Mouse (Mus musculus) neural tube, embryonic 13.5 days (tissue): ENCODE data around the gene Il13. TPM values are rescaled to one million over a fixed set of nuclear protein-coding genes. Genes with fewer than 3 reads are reported as not detected.

ENCODE experiments used
- ATAC-seq: fragments of 200-750 bp; cut with Nextera tagmentation; 2 replicates; pipeline ENCODE4 v1.8.0; 2017; ENCODE audit warnings: low read depth, mild to moderate bottlenecking, moderate TSS enrichment, moderate library complexity
- H3K27ac ChIP-seq: fragments of 300-500 bp; sonication (generic); replicated peaks from 2 replicates; pipeline ENCODE4 v1.5.1; 2015; ENCODE audit warnings: moderate library complexity, mild to moderate bottlenecking, inconsistent platforms
- H3K27me3 ChIP-seq: fragments of 300-500 bp; sonication (generic); 2 replicates; pipeline ENCODE4 v1.6.1; 2015; ENCODE audit warnings: mild to moderate bottlenecking, inconsistent platforms
- H3K36me3 ChIP-seq: fragments of 300-500 bp; sonication (generic); 2 replicates; pipeline ENCODE4 v1.6.1; 2015; ENCODE audit warnings: mild to moderate bottlenecking, inconsistent platforms
- H3K4me1 ChIP-seq: fragments of 300-500 bp; sonication (generic); replicated peaks from 2 replicates; pipeline ENCODE4 v1.6.1; 2015; ENCODE audit warnings: inconsistent platforms
- H3K4me2 ChIP-seq: fragments of 300-500 bp; sonication (generic); 2 replicates; pipeline ENCODE4 v1.6.1; 2015; ENCODE audit warnings: inconsistent platforms, mild to moderate bottlenecking, moderate library complexity
- H3K4me3 ChIP-seq: fragments of 300-500 bp; sonication (generic); 2 replicates; pipeline ENCODE4 v1.5.1; 2015; ENCODE audit warnings: mild to moderate bottlenecking, inconsistent platforms
- H3K9ac ChIP-seq: fragments of 300-500 bp; sonication (generic); 2 replicates; pipeline ENCODE4 v1.6.1; 2015; ENCODE audit warnings: moderate library complexity, mild to moderate bottlenecking, inconsistent platforms
- H3K9me3 ChIP-seq: fragments of 300-500 bp; sonication (generic); 2 replicates; pipeline ENCODE4 v1.6.1; 2016; ENCODE audit warnings: inconsistent platforms
- WGBS: fragments of 180-500 bp; shearing (Covaris S2); methylation state at CpG from one replicate; pipeline ENCODE4 v1.1.7; 2015; 5-methylcytosine and 5-hydroxymethylcytosine counted together
- polyA plus RNA-seq: library from polyadenylated mRNA; unstranded; fragments of >200 nt; fragmentation: Nextera tagmentation; extraction: Ambion mirVana; gene quantifications from 2 replicates; pipeline ENCODE4 v1.2.1, GENCODE M21; 2015

Gene Il13
- polyA plus RNA-seq, result not detected in 2 replicates

- peaks cover 17% of the 10 kb centered on the region for H3K4me1 ChIP-seq
- no peak for ATAC-seq
- no peak within 1 kb of the TSS for H3K4me2 ChIP-seq
- H3K9ac ChIP-seq, result no peak within 1 kb of the TSS
- no peaks in the 10 kb centered on the region for H3K9me3 ChIP-seq
- H3K27ac ChIP-seq, result no peak within 1 kb of the TSS
- WGBS, result 95% methylated on average over 8 of the region's 8 CpGs
- no peak within 1 kb of the TSS for H3K4me3 ChIP-seq
- peaks cover 28% of the 10 kb centered on the region for H3K27me3 ChIP-seq
- H3K36me3 ChIP-seq, result no peaks in the 10 kb centered on the region
Measured at GRCm38 (mm10) chr11:53634556-53634955, at the start of gene Il13. TSS of gene Il13 (minus strand) at chr11:53634702.

DNA sequence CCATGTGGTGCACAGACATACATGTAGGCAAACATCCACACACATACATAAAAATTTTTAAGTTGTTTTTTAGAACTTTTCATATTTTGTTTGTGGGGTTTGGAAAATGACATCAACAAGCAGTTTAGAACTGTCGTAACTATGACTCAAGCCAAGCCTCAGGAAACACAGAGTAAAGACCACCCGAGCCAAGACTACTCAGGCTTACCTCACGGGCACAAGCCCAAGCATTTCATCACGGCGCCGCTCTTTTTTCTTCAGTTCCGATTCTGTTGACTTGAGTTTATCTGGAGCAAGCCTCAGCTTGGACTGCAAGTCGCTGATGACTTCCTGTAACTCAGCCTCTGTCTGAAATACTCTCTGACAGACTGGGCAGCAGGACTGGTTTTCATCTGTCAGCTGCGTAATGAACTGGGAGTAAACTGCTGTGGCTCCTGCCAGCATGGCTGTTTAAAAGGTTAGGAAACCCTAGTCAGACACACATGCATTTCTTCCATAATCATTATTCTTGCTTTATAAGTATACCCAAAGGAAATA is 48.6 kb upstream of the Il13 start:
- H3K27me3 ChIP-seq, result no peaks in the 10 kb centered on the region
- no peak overlapping the region for H3K27ac ChIP-seq
- no peak overlapping the region for H3K4me2 ChIP-seq

DNA sequence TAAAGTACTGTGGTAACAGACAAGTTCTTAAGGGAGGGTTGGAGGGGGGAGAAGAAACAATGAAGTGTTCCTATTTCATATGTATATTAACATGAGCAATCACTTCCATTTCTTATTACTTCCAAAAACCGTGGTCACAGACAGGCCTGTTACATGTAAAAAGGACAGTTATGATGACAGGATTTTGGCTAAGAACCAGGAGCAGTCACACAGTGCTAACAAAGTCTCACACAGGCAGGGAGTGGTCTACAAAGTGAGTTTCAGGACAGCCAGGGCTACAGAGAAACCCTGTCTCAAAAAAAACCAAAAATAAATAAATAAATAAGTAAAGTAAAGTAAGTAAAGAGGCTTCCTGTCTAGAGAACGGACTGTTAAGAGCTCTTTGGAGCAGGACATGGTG is 47.7 kb upstream of the Il13 start:
- ATAC-seq, result no peak
- Histone ChIP-seq H3K27me3 (no peaks in the 10 kb centered on the region), H3K4me3 (no peak overlapping the region), H3K36me3 (peaks cover 39% of the 10 kb centered on the region), H3K9ac (no peak overlapping the region), H3K4me1 (no peaks in the 10 kb centered on the region), H3K4me2 (no peak overlapping the region), H3K27ac (no peak overlapping the region), H3K9me3 (no peaks in the 10 kb centered on the region)
- 90% methylated on average over 2 of the region's 2 CpGs for WGBS

More for the DNA sequence above, 48.6 kb upstream of the Il13 start:
- no peak overlapping the region for H3K4me3 ChIP-seq
- peaks cover 34% of the 10 kb centered on the region for H3K36me3 ChIP-seq
- ATAC-seq, result no peak
- H3K9ac ChIP-seq, result no peak overlapping the region
- H3K9me3 ChIP-seq, result no peaks in the 10 kb centered on the region
- no peaks in the 10 kb centered on the region for H3K4me1 ChIP-seq
- 91% methylated on average over 9 of the region's 9 CpGs for WGBS

- WGBS, result 97% methylated on average over 2 of the region's 2 CpGs
Measured at GRCm38 (mm10) chr11:53681686-53682085, 47.2 kb upstream of the Il13 start.

GRCm38 (mm10) chr11:53680141-53680540 is 45.6 kb upstream of the Il13 start:
- Histone ChIP-seq H3K4me2 (no peak overlapping the region), H3K27me3 (no peaks in the 10 kb centered on the region), H3K9me3 (no peaks in the 10 kb centered on the region), H3K27ac (no peak overlapping the region), H3K36me3 (peaks cover 44% of the 10 kb centered on the region), H3K4me1 (no peaks in the 10 kb centered on the region), H3K4me3 (no peak overlapping the region), H3K9ac (no peak overlapping the region)
- no peak for ATAC-seq
- WGBS, result 93% methylated on average over 4 of the region's 4 CpGs

More at GRCm38 (mm10) chr11:53681686-53682085, 47.2 kb upstream of the Il13 start:
- no peaks in the 10 kb centered on the region for H3K4me1 ChIP-seq
- no peaks in the 10 kb centered on the region for H3K27me3 ChIP-seq
- no peaks in the 10 kb centered on the region for H3K9me3 ChIP-seq
- peaks cover 37% of the 10 kb centered on the region for H3K36me3 ChIP-seq
- H3K9ac ChIP-seq, result no peak overlapping the region
- no peak for ATAC-seq
- H3K4me3 ChIP-seq, result no peak overlapping the region
- H3K4me2 ChIP-seq, result no peak overlapping the region
- H3K27ac ChIP-seq, result no peak overlapping the region

DNA sequence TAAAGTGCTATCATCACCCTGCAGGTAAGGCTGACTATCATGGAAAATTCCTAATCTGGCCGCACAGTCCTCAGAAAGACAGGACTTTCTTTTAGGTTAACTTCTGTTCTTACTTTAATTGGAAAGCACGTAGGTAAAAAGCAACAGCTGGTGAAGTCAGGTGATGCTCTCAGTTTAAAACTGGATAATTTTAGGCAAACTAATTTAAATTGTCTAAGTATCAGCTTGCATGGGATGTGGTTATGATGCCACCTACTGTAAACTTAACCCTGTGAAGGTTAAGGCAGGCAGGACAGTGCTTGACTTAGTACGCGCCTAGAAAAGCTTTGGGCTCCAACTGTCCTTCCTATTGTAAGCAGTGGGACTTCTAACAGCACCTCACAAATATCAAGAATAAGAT is 36.9 kb upstream of the Il13 start:
- no peak for ATAC-seq
- H3K27ac ChIP-seq, result no peak overlapping the region

DNA sequence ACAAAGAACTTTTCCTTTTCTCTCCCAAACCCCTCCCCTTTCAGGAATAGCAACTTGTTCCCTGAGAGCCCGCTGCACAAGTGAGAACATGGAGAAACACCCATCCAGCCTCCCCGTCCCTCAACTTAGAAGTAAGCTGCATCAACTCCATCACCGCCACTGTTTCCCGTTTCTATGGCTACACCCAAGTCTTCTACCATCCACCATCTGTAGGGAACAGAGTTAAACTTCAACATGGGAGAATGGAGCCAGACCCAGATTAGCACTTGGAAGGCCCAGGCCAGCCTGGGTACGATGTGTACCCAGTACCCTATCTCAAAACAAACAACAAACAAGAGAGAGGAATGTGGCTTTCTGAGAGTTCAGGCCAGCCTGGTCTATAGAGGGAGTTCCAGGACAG is 29.6 kb upstream of the Il13 start:
- Histone ChIP-seq H3K4me3 (no peak overlapping the region), H3K9me3 (no peaks in the 10 kb centered on the region), H3K27ac (no peak overlapping the region), H3K4me1 (no peaks in the 10 kb centered on the region), H3K9ac (no peak overlapping the region), H3K4me2 (no peak overlapping the region), H3K36me3 (peaks cover 30% of the 10 kb centered on the region), H3K27me3 (no peaks in the 10 kb centered on the region)
- no peak for ATAC-seq
- 86% methylated on average over 5 of the region's 5 CpGs for WGBS

More for the DNA sequence above, 36.9 kb upstream of the Il13 start:
- H3K4me3 ChIP-seq, result no peak overlapping the region
- H3K27me3 ChIP-seq, result no peaks in the 10 kb centered on the region
- H3K9ac ChIP-seq, result no peak overlapping the region
- H3K36me3 ChIP-seq, result peaks cover 54% of the 10 kb centered on the region
- no peaks in the 10 kb centered on the region for H3K4me1 ChIP-seq
- 97% methylated on average over 4 of the region's 4 CpGs for WGBS
- no peaks in the 10 kb centered on the region for H3K9me3 ChIP-seq
- H3K4me2 ChIP-seq, result no peak overlapping the region

- WGBS, result 86% methylated on average over 14 of the region's 14 CpGs
- H3K4me1 ChIP-seq, result no peaks in the 10 kb centered on the region
- H3K27ac ChIP-seq, result no peak overlapping the region
- no peak overlapping the region for H3K4me3 ChIP-seq
- H3K4me2 ChIP-seq, result no peak overlapping the region
- H3K36me3 ChIP-seq, result peaks cover 23% of the 10 kb centered on the region
- ATAC-seq, result no peak
- H3K9me3 ChIP-seq, result no peaks in the 10 kb centered on the region
- H3K27me3 ChIP-seq, result no peaks in the 10 kb centered on the region
- H3K9ac ChIP-seq, result no peak overlapping the region
Measured at GRCm38 (mm10) chr11:53662794-53663674, 28.5 kb upstream of the Il13 start.

DNA sequence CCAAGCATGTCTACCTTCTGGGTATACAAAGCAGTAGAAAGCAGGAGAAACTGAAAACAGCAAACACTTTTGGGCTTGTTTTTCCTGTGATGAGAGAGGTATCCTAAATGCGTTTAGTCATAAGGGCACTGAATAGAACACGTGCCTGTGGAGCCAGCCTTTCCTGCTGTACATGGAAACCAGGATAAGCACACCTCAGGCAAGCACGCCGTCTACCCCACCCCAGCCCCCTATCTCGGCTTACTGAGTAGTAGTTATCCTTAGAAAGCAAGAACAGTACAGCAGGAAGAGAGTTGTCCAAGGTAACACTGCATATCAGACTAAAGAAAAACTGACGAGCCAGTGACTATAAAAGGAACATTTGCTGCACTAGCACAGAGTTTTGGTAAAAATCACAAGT is 23.3 kb upstream of the Il13 start:
- Histone ChIP-seq H3K36me3 (peaks cover 9% of the 10 kb centered on the region; the same call in 1 of the 2 replicates), H3K27me3 (no peaks in the 10 kb centered on the region), H3K9me3 (no peaks in the 10 kb centered on the region), H3K4me3 (no peak overlapping the region), H3K4me1 (no peaks in the 10 kb centered on the region), H3K27ac (no peak overlapping the region), H3K4me2 (no peak overlapping the region), H3K9ac (no peak overlapping the region)
- ATAC-seq, result no peak
- WGBS, result 92% methylated on average over 6 of the region's 6 CpGs

- whole genome bisulfite sequencing, result 87% methylated on average over 8 of the region's 8 CpGs
- no peak overlapping the region for H3K27ac ChIP-seq
Measured at GRCm38 (mm10) chr11:53657381-53657780, 22.9 kb upstream of the Il13 start.

GRCm38 (mm10) chr11:53656558-53657202 is 22.2 kb upstream of the Il13 start:
- Histone ChIP-seq H3K27ac (no peak overlapping the region), H3K4me3 (no peak overlapping the region), H3K36me3 (peaks cover 12% of the 10 kb centered on the region), H3K4me1 (no peaks in the 10 kb centered on the region), H3K4me2 (no peak overlapping the region), H3K9ac (no peak overlapping the region), H3K9me3 (no peaks in the 10 kb centered on the region), H3K27me3 (no peaks in the 10 kb centered on the region)
- 96% methylated on average over 9 of the region's 9 CpGs for WGBS
- ATAC-seq, result no peak

More at GRCm38 (mm10) chr11:53657381-53657780, 22.9 kb upstream of the Il13 start:
- H3K9ac ChIP-seq, result no peak overlapping the region
- H3K36me3 ChIP-seq, result peaks cover 9% of the 10 kb centered on the region; the same call in 1 of the 2 replicates
- H3K4me3 ChIP-seq, result no peak overlapping the region
- ATAC-seq, result no peak
- H3K9me3 ChIP-seq, result no peaks in the 10 kb centered on the region
- no peak overlapping the region for H3K4me2 ChIP-seq
- H3K4me1 ChIP-seq, result no peaks in the 10 kb centered on the region
- no peaks in the 10 kb centered on the region for H3K27me3 ChIP-seq

GRCm38 (mm10) chr11:53655043-53655442 is 20.5 kb upstream of the Il13 start:
- WGBS, result 92% methylated on average over 5 of the region's 5 CpGs
- no peak overlapping the region for H3K9ac ChIP-seq
- ATAC-seq, result no peak
- no peak overlapping the region for H3K4me2 ChIP-seq
- no peaks in the 10 kb centered on the region for H3K9me3 ChIP-seq
- H3K27ac ChIP-seq, result no peak overlapping the region
- H3K36me3 ChIP-seq, result peaks cover 28% of the 10 kb centered on the region
- no peaks in the 10 kb centered on the region for H3K27me3 ChIP-seq
- no peak overlapping the region for H3K4me3 ChIP-seq
- H3K4me1 ChIP-seq, result no peaks in the 10 kb centered on the region
